Mouse (Mus musculus): Measurements from ENCODE around the gene Spdl1.
A peak's percentile ranks its signal among the peaks of the same experiment; 100 is the strongest.

The Spdl1 gene

DNA sequence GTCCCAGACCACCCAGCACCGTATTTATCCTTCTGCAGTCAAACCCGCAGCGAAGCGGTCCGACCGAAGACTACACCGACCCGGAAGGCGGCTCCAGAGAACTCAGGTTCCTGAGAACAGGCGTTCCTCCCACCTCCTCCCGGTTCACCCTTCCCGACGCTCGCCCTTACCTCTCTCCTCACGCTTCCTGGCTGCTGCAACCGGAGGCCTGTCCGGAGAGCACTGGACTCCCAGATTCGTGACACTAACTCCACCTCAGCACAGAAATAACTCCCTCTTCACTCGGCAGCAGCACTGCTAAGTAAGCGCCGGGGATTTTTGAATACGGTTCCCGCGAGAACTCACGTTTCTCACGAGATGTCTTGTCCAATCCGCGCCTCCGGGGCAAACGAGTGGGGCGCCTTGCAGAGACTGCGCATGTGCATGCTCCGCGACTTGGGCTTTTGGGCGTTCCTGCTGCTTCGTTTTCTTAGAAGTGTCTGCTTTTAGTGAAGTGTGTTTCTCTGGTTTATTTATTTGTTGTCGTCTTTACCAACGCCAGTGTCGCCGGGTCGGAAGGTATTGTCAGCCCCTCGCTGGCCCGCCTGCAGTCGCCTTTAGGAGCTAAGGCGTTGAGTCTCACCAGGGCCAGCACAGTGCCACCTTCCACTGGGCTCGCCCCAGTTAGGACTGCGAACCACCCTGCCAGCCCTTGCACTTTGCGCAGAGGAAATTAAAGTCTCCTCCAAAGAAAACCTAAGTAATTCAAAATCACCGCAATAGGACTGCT lies at the start of gene Spdl1:
Gene Spdl1, minus strand, starts transcription at position 324 of the 769 bp plus-strand sequence.
- peak; percentile 99 for DNase-seq (ENCODE audit: low read depth, low spot score)

DNA sequence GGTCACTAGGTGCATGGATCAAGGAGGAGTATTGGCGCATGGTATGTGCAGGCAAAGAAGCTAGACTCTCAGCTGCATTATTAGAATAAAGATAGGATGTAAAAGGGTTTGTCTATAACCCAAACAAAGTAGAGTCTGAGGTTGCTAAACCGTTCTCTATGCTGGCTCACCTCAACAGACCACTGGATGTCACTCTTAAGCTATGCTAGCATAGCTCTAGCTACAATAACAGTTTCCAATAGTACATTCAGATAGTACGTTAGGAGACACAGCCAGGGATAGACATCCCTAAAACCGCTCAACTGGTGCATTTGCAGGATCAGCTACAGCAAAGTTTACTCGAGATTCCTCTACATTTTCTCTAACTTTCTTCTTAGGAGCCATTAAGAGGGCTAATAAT lies 48.1 kb upstream of the Spdl1 start:
- DNase-seq (ENCODE audit: low read depth, low spot score): peak; percentile 63

DNA sequence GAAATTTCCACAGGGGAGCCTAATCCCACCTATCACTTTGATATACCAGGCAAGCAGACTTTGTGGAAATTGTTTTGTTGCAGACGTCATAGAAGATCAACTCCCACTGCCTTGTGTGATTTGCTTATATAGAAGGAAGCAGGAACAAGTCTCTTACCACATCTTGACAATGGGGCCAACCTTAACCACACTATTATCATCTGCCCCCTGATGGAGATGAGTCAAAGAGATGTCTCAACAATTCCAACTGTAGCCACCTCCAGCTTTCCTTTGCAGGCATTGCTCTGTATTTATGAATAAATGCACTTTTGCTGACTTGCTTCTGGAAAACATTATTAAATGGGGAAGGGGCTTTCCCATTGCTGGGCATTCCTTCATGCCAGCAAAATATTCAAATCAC lies 46.2 kb upstream of the Spdl1 start:
- peak; percentile 54 for DNase-seq (ENCODE audit: low read depth, low spot score)

DNA sequence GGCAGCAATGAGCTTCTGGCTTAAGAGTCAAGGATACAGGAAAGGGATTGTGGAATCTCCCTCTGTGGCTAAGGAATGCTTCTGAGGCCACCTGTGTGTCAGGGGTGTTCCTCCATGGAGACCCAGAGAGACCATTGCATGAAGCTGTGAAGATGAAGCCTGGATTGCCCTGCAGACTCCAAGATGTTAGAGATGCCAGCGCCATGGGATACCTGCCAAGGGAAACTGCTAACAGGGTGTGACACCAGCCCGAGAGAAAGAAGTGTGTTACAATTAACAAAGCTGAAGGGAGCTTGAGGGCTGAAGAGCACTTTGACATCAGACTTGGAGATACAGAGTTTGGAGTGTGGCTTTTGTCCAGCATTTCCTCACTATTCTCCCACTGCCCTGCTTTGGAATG lies 40.4 kb upstream of the Spdl1 start:
- no peak for DNase-seq (ENCODE audit: low read depth, low spot score)

- no peak for DNase-seq (ENCODE audit: low read depth, low spot score)
Observed at GRCm38 (mm10) chr11:34872432-34872831, 39.0 kb upstream of the Spdl1 start.

DNA sequence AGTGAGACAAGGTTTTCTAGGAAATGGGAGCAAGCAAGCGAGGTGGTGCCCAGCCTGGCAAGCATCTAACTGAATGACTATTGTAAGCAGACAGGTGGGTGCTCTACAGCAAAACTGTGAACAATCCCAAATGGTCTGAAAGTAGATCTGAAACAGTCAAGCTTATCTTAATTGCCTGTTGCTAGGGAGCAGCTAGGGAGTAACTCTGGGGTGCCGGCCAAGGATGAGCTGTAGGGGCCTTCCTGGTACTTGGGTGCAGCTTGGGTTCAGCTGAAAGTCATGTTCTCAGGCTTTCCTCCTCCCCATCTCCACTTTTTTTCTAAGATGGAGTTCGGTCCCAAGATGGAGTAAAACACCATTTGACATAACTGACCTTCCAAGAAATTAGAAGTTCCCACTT lies 38.5 kb upstream of the Spdl1 start:
- DNase-seq (ENCODE audit: low read depth, low spot score): no peak

- DNase-seq (ENCODE audit: low read depth, low spot score): no peak
Observed at GRCm38 (mm10) chr11:34871456-34871855, 38.0 kb upstream of the Spdl1 start.

DNA sequence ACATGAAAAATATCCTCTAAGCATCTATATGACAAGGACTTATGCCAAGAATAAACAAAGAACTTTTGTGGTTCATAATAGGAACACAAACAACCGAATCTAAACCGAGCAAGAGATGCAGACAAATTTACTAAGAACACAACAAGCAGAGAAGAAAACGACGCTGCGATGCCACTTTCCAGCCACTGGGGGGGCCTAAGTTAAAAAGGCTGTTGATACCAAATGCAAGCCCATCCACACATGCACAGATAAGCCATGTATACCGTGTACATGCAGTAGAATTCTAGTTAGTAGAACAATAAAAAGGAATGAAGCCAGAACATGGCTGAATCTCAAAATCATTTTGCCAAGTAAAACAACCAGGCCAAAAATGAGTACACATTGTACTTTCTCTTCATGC lies 35.2 kb upstream of the Spdl1 start:
- DNase-seq (ENCODE audit: low read depth, low spot score): peak; percentile 30

- DNase-seq (ENCODE audit: low read depth, low spot score): peak; percentile 42
Observed at GRCm38 (mm10) chr11:34865741-34866270, 32.4 kb upstream of the Spdl1 start.

DNA sequence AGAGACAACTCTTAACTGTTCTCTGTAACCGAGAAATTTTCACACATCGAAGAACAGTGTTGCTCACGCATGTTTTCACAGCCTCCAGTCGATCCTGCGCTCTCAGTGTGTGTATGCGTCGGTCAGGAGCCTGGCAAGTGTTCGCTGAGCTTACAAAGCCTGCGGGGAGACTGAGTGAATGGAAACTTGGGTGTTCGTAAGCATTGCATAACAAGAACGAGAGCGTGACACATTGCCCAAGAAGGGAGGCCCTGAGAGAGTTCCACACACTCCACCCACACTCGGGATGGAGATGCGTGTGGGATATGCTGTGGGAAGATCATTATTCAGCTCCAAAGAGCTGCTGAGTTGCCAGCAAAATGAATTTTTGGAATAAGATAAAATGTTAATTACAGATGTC lies 31.7 kb upstream of the Spdl1 start:
- DNase-seq (ENCODE audit: low read depth, low spot score): peak; percentile 17

GRCm38 (mm10) chr11:34856652-34857051 lies 23.2 kb upstream of the Spdl1 start:
- no peak for DNase-seq (ENCODE audit: low read depth, low spot score)

DNA sequence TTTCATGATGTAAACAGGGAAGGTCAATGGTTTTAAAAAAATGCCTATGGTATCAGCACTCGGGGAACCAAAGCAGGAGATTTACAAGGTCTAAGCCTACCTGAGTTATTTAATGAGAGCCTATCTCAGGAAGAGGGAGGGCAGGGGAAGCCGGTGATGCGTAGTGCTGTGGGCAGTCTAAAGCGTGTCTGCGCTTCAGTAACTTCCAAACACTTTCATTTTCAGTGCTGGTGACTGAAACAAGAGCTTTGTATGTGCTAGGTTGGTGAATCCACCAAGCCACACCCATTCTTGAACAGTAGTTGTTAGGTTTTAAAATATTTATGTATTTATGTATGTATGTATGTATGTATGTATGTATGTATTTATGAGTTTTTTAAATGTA lies 12.8 kb upstream of the Spdl1 start:
- DNase-seq (ENCODE audit: low read depth, low spot score): no peak

- DNase-seq (ENCODE audit: low read depth, low spot score): no peak
Observed at GRCm38 (mm10) chr11:34845567-34846267, 12.3 kb upstream of the Spdl1 start.

DNA sequence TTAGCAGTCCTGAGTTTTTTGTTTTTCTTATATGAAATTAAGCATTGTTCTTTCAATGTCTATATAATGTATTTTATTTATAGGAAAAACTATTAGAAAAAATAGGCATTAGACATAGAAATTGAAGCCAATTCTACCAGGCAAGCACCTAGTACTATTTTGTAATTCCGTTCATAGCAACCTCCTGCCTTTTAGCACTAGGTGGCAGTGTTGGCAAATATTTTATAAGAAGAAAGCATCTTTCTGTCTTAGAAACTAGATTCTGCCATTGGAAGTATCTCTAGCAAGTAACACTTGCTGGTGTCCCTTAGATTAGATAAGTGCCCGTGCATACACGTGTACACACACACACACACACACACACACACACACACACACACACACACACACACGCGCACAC lies 10.1 kb upstream of the Spdl1 start:
- DNase-seq (ENCODE audit: low read depth, low spot score): peak; percentile 75

DNA sequence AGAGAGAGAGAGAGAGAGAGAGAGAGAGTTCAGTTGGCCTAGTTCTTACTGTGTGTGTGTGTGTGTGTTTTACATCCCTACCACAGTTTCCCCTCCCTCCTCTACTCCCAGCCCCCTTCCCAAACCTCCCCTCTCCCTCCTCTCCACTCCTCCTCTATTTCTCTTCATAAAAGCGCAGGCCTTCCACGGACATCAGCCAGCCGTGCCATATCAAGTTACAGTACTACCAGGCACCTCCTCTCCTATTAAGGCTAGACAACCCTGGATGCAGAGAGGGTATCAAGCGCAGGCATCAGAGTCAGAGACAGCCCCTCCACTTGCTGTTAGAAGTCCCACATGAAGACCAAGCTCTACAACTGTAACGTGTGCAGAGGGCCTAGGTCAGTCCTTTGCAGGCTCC lies 6.8 kb upstream of the Spdl1 start:
- no peak for DNase-seq (ENCODE audit: low read depth, low spot score)

DNA sequence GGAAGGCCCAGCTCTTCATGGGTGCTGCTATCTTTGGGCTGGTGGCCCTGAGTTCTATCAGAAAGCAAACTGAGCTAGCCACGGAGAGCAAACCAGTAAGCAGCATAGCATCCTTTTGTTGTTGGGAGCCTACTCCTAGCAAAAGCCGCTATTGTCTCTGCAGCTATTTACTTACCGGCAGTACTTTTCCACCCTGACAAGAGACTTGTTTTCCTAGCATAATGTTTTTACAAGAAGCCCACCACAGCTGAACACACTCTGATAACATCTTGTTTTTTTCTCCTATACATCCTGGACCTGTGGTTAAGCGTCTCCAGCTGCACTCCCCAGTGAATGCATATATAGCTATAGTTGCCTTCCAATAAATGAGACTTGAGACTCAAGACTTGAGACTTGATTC lies 5.6 kb upstream of the Spdl1 start:
- DNase-seq (ENCODE audit: low read depth, low spot score): no peak

- peak; percentile 68 for DNase-seq (ENCODE audit: low read depth, low spot score)
Observed at GRCm38 (mm10) chr11:34836272-34836671, 2.8 kb upstream of the Spdl1 start.

DNA sequence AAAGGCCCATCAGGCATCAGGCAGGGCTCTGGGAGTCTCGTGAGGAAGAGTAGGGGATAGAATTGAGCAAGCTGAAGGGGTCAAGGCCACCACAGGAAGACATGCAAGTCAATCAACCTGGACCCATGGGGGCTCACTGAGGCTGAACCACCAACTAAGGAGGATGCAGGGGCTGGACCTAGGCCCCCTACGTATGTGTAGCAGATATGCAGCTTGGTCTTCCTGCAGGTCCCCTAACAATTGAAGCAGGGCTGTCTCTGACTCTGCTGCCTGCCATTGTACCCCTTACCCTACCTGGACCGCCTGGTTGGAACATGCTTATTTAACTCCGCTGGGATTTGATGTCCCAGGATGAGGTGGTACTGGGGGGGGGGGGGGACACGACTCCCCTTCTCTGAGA lies 763 bp downstream of the Spdl1 start:
- peak; percentile 16 for DNase-seq (ENCODE audit: low read depth, low spot score)

GRCm38 (mm10) chr11:34827803-34828202 lies 5.6 kb downstream of the Spdl1 start:
- no peak for DNase-seq (ENCODE audit: low read depth, low spot score)

DNA sequence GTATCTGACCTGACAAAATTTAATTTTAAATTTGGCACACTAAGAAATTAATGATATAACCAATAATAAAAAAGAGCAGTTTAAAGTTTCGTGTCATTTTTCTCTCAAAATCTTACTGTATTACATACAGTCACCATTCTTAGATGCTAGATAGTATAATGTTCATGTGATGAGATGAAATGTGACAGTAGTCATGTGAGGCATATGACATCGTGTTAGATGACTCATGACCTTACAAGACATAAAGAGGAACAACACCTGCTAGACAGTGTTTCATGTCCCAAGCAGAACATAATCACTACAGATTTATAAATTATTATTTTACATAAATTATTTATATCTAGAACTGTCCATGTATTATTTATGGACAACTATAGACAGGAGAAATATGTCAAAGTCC lies 6.5 kb downstream of the Spdl1 start:
- DNase-seq (ENCODE audit: low read depth, low spot score): no peak

DNA sequence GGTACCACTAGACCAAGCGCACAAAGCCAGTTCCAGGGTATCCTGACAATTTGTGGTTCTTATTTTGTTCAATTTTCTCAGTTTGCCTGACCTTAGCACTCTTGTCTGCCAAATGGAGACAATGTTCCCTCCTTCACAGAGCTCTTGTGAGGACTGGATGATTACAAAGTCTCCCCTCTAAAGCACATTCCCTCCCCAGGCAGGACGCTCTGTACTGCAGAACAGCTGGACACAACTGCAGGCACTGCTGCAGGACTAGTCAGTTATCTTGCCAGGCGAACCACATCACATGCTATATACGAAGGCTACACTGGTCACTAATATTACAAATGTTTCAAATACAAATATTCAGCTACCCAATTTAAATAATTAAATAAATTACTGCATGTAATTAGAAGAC lies 8.7 kb downstream of the Spdl1 start:
- DNase-seq (ENCODE audit: low read depth, low spot score): no peak

- DNase-seq (ENCODE audit: low read depth, low spot score): peak; percentile 82
Observed at GRCm38 (mm10) chr11:34814767-34815166, 18.7 kb downstream of the Spdl1 start.

DNA sequence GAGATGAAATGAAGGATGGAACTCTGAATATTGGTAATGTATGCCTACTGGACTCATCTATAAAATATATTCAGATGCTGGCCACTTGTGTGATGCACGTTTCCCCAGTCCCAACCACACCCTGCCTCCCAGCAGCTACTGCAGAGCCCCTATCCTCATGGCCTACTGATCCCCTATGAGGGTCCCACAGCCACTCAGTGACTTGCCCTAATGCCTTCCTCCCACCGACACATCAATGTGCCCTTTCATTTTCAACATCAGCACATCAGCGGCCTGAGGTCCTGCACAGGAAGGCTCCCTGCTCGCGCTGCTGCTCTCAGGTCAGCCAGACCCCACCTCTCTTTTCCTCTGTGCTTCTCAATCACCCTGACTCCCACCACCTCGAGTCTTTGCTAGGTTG lies 19.1 kb downstream of the Spdl1 start:
- DNase-seq (ENCODE audit: low read depth, low spot score): no peak
